Mouse (Mus musculus): Measurements from ENCODE around the gene Nr2c2. TPM values are rescaled to one million over a fixed set of nuclear protein-coding genes. Genes with fewer than 3 reads are reported as not detected.

Gene Nr2c2
- polyA plus RNA-seq, 1 experiment from 2014 or later = 14.1 TPM

DNA sequence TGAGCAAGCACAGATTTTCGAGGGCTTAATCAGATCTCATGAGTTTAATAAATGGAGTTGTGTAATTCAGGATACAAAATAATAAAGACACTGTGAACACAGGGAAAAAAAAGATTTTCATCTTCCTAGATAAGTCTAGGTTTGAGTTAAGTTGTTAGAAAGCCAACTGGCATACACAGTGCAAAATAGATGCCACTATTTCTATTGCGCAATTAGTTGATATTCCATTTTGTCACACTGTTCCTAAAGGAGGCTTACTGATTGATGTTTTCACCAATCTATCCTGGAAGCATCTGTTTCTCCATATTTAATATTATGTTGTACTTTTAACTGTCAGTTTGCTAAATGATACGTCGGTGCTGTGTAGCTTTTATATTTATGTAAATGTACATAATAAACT is 54.7 kb downstream of the Nr2c2 start:
- H3K4me3 ChIP-seq (replicated peaks; ENCODE audit: low read depth, low read length) = no peak overlapping the region
- DNase-seq (ENCODE audit: low spot score) (no peak), ATAC-seq (replicated peaks; ENCODE audit: low FRiP score, low read depth) (no peak)
- no peaks in the 10 kb centered on the region for H3K27me3 ChIP-seq (ENCODE audit: insufficient read depth, low read length)
- no peaks in the 10 kb centered on the region for H3K9me3 ChIP-seq (replicated peaks; ENCODE audit: low read length)
- no peak overlapping the region for H3K9ac ChIP-seq (ENCODE audit: low read depth, low read length)
- no peak overlapping the region for H3K27ac ChIP-seq
- H3K4me2 ChIP-seq (ENCODE audit: low read length) = no peak overlapping the region
- WGBS = 96% methylated on average over 4 of the region's 4 CpGs
- no peaks in the 10 kb centered on the region for H3K4me1 ChIP-seq (replicated peaks; ENCODE audit: insufficient read depth, low read length)
- no peak for TF ChIP-seq CTCF (IDR thresholded peaks at IDR 0.05; ENCODE audit: low read depth)
- H3K36me3 ChIP-seq (ENCODE audit: insufficient read depth, low read length) = peaks cover 20% of the 10 kb centered on the region

DNA sequence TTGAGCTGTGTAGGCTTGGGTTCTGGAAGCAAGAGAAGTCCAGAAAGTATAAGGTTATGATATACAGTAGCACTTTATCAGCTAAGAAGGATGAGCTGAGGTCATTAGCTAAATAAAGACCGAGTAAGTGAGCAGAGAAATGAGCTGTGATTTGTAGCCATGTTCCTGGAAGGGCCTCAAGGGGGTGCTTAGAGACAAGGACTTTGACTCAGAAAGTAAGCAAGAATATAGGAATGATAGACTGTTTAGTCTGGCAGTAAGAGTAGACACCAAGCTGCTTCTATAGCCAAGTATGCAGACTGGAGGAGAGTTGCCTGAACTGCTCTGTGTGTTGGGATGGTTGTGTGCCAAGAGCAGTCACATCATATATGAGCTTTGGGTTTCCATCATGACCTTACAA is 62.6 kb downstream of the Nr2c2 start:
- DNase-seq (ENCODE audit: low spot score) (peak; percentile 44), ATAC-seq (replicated peaks; ENCODE audit: low FRiP score, low read depth) (no peak)
- H3K27ac ChIP-seq = no peak overlapping the region
- no peaks in the 10 kb centered on the region for H3K4me1 ChIP-seq (replicated peaks; ENCODE audit: insufficient read depth, low read length)
- TF ChIP-seq CTCF (IDR thresholded peaks at IDR 0.05; ENCODE audit: low read depth) = peak; percentile 7; the same call in 1 of the 2 replicates
- no peak overlapping the region for H3K9ac ChIP-seq (ENCODE audit: low read depth, low read length)
- 53% methylated on average over 1 of the region's 1 CpGs for WGBS
- no peak overlapping the region for H3K4me3 ChIP-seq (replicated peaks; ENCODE audit: low read depth, low read length)
- H3K9me3 ChIP-seq (replicated peaks; ENCODE audit: low read length) = no peaks in the 10 kb centered on the region
- H3K36me3 ChIP-seq (ENCODE audit: insufficient read depth, low read length) = peaks cover 73% of the 10 kb centered on the region
- no peaks in the 10 kb centered on the region for H3K27me3 ChIP-seq (ENCODE audit: insufficient read depth, low read length)
- no peak overlapping the region for H3K4me2 ChIP-seq (ENCODE audit: low read length)

DNA sequence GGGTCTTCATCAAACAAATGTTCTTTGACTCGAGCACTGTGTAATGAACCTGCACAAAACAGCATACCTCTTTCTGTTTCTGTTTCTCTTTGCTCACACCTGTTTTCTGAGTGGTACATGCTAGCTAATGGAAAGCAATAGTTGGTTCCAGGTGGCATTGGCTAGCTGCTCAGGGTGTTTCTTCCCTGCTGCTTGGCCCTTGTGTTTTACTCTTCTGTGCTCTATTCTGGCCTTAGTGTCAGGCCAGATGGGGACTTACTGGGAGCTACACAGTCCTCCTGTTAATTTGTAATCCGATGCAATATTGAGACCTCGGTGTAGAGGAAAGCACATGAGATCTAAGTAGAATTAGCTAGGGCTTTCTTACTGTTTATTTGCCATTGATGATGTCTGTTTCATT is 67.6 kb downstream of the Nr2c2 start:
- no peak for TF ChIP-seq CTCF (IDR thresholded peaks at IDR 0.05; ENCODE audit: low read depth)
- DNase-seq (ENCODE audit: low spot score) (no peak), ATAC-seq (replicated peaks; ENCODE audit: low FRiP score, low read depth) (no peak)
- H3K4me2 ChIP-seq (ENCODE audit: low read length) = no peak overlapping the region
- H3K4me3 ChIP-seq (replicated peaks; ENCODE audit: low read depth, low read length) = no peak overlapping the region
- H3K9ac ChIP-seq (ENCODE audit: low read depth, low read length) = no peak overlapping the region
- no peaks in the 10 kb centered on the region for H3K27me3 ChIP-seq (ENCODE audit: insufficient read depth, low read length)
- peaks cover 89% of the 10 kb centered on the region for H3K36me3 ChIP-seq (ENCODE audit: insufficient read depth, low read length)
- WGBS = 86% methylated on average over 3 of the region's 3 CpGs
- no peaks in the 10 kb centered on the region for H3K4me1 ChIP-seq (replicated peaks; ENCODE audit: insufficient read depth, low read length)
- no peak overlapping the region for H3K27ac ChIP-seq
- H3K9me3 ChIP-seq (replicated peaks; ENCODE audit: low read length) = no peaks in the 10 kb centered on the region

DNA sequence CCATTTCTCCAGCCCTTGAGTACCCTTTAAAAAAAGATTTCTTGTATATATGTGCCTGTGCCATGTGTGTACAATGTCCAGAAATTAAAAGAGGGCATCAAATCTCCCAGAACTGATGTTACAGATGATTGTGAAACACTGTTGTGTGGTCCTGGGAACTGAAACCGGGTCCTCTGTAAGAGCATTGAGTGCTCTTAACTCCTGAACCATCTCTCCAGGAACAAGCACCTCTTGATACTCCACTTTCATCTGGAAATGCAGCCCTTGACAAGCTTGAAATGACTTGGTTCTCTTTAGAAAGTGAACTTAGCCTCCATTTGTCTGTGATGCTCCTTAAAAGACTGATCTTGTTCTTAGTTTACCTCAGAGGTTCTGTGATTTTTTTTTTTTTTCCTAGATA is 71.5 kb downstream of the Nr2c2 start:
- Histone ChIP-seq H3K27me3 (ENCODE audit: insufficient read depth, low read length) (no peaks in the 10 kb centered on the region), H3K4me1 (replicated peaks; ENCODE audit: insufficient read depth, low read length) (no peaks in the 10 kb centered on the region), H3K36me3 (ENCODE audit: insufficient read depth, low read length) (peaks cover 78% of the 10 kb centered on the region), H3K4me2 (ENCODE audit: low read length) (no peak overlapping the region), H3K9me3 (replicated peaks; ENCODE audit: low read length) (no peaks in the 10 kb centered on the region), H3K4me3 (replicated peaks; ENCODE audit: low read depth, low read length) (no peak overlapping the region), H3K27ac (no peak overlapping the region), H3K9ac (ENCODE audit: low read depth, low read length) (no peak overlapping the region)
- ATAC-seq (replicated peaks; ENCODE audit: low FRiP score, low read depth) (no peak), DNase-seq (ENCODE audit: low spot score) (no peak)
- WGBS = 94% methylated on average over 1 of the region's 1 CpGs
- no peak for TF ChIP-seq CTCF (IDR thresholded peaks at IDR 0.05; ENCODE audit: low read depth)

DNA sequence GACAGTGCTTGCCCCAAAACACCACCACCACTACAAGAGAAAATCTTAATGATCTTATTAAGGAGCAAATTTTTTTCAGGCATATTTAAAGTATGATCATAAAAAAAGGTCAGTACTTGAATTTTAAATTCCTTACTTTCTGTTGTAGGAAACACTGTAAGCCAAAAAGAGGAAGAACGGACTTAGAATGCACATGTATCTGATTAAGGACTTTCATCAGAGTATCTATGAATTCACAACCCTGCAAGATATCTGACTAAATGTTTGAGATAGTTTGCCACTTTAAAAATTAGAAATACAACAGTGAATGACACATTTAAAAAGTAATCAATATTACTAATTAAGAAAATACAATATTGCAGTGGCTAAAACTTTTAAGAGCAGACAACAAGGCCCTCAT is 85.3 kb downstream of the Nr2c2 start:
- ATAC-seq (replicated peaks; ENCODE audit: low FRiP score, low read depth) = no peak
- H3K4me2 ChIP-seq (ENCODE audit: low read length) = no peak overlapping the region
- no peak overlapping the region for H3K27ac ChIP-seq
- H3K9me3 ChIP-seq (replicated peaks; ENCODE audit: low read length) = no peaks in the 10 kb centered on the region
- no peak overlapping the region for H3K4me3 ChIP-seq (replicated peaks; ENCODE audit: low read depth, low read length)
- DNase-seq (ENCODE audit: low spot score) = no peak
- no peaks in the 10 kb centered on the region for H3K4me1 ChIP-seq (replicated peaks; ENCODE audit: insufficient read depth, low read length)
- 95% methylated on average over 1 of the region's 1 CpGs for WGBS
- peaks cover 35% of the 10 kb centered on the region for H3K36me3 ChIP-seq (ENCODE audit: insufficient read depth, low read length)
- no peak overlapping the region for H3K9ac ChIP-seq (ENCODE audit: low read depth, low read length)
- no peaks in the 10 kb centered on the region for H3K27me3 ChIP-seq (ENCODE audit: insufficient read depth, low read length)
- TF ChIP-seq CTCF (IDR thresholded peaks at IDR 0.05; ENCODE audit: low read depth) = no peak

DNA sequence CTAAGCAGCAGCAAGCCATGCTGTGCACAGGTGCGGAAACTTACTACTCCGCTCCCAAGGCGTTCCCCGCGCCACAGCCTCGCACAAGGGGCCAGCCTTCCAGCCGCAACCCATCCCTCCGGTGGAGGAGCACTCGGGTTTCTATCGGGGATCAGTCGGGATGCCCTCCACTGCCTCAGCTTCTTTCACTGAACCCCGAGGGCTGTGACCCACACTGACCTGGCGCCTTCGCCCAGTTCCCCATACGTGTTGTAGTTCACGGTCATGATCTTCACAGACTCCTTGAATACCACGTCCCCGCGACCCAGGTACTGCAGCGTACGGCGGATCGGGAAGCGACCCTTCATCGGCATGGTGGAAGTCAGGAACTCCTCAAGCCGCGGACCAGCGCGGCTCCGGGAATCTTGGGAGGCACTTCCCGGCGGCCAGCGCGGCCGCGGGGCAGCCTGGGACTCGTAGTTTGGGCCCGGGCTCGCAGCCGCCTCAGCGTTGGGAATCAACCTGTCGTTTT is 92.5 kb downstream of the Nr2c2 start, which contains the start of gene Mrps25:
TSS of gene Mrps25 (minus strand) at position 413 of the 511 bp plus-strand sequence.
- TF ChIP-seq CTCF (IDR thresholded peaks at IDR 0.05; ENCODE audit: low read depth) = no peak
- peaks cover 8% of the 10 kb centered on the region for H3K4me1 ChIP-seq (replicated peaks; ENCODE audit: insufficient read depth, low read length)
- no peaks in the 10 kb centered on the region for H3K9me3 ChIP-seq (replicated peaks; ENCODE audit: low read length)
- DNase-seq (ENCODE audit: low spot score) = peak; percentile 85
- H3K4me2 ChIP-seq (ENCODE audit: low read length) = peak within 1 kb of the TSS; percentile 89
- WGBS = under 1% methylated on average over 42 of the region's 42 CpGs
- peak within 1 kb of the TSS; percentile 56; the same call in 1 of the 2 replicates for H3K27ac ChIP-seq
- no peaks in the 10 kb centered on the region for H3K27me3 ChIP-seq (ENCODE audit: insufficient read depth, low read length)
- peak within 1 kb of the TSS; percentile 74 for H3K4me3 ChIP-seq (replicated peaks; ENCODE audit: low read depth, low read length)
- peak; percentile 88 for ATAC-seq (replicated peaks; ENCODE audit: low FRiP score, low read depth)
- H3K9ac ChIP-seq (ENCODE audit: low read depth, low read length) = peak within 1 kb of the TSS; percentile 74
- peaks cover 17% of the 10 kb centered on the region for H3K36me3 ChIP-seq (ENCODE audit: insufficient read depth, low read length)

DNA sequence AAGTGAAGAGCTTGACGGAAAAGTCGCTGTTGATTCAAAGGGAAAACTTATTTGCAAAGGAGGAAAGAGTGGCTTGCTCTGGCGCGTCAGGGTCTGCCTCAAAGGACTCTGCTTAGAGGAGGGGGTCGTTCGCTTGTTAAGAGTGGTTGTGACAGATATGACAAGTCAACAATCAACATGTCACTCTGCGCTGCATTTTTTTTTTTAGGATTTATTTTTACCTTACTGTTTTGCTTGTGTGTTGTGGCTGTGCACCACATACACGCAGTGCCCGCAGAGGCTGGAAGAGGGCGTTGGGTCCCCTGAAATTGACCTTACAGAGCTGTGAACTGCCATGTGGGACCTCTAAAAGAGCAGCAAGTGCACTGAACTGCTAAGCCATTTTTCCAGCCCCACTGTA is 93.0 kb downstream of the Nr2c2 start:
- H3K4me2 ChIP-seq (ENCODE audit: low read length) = peak overlapping the region; percentile 89
- DNase-seq (ENCODE audit: low spot score) (peak; percentile 15), ATAC-seq (replicated peaks; ENCODE audit: low FRiP score, low read depth) (no peak)
- H3K4me1 ChIP-seq (replicated peaks; ENCODE audit: insufficient read depth, low read length) = peaks cover 8% of the 10 kb centered on the region
- WGBS = 6% methylated on average over 10 of the region's 10 CpGs
- no peaks in the 10 kb centered on the region for H3K9me3 ChIP-seq (replicated peaks; ENCODE audit: low read length)
- TF ChIP-seq CTCF (IDR thresholded peaks at IDR 0.05; ENCODE audit: low read depth) = no peak
- peaks cover 21% of the 10 kb centered on the region for H3K36me3 ChIP-seq (ENCODE audit: insufficient read depth, low read length)
- peak overlapping the region; percentile 74 for H3K4me3 ChIP-seq (replicated peaks; ENCODE audit: low read depth, low read length)
- H3K9ac ChIP-seq (ENCODE audit: low read depth, low read length) = peak overlapping the region; percentile 74; the same call in 1 of the 2 replicates
- H3K27ac ChIP-seq = no peak overlapping the region
- no peaks in the 10 kb centered on the region for H3K27me3 ChIP-seq (ENCODE audit: insufficient read depth, low read length)

Measured in kidney, postnatal 0 days (tissue).